Mouse (Mus musculus): ENCODE results near the gene Gm17359.

DNA sequence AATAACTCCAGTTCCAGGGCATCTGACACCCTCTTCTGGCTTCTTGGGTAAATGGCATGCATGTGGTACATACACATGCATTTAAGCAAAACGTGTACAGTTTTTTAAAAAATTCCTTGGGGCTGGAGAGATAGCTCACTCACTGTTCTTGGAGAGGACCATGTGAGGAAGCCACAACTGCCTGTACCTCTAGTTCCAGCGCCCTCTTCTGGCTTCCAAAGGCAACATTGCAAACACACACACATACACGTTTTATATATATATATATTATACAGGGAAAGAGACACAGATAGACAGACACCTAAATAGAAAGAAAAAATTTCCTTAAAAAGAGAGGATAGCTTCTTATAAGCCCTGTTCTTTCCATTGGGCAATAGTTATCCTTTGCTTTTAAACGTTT lies 107.4 kb downstream of the Gm17359 start:
- TF ChIP-seq HCFC1 (IDR thresholded peaks at IDR 0.05; ENCODE audit: borderline replicate concordance, insufficient read depth, low read length) (no peak), ZNF384 (IDR thresholded peaks at IDR 0.05; ENCODE audit: low read depth, low read length) (no peak), MAFK (IDR thresholded peaks at IDR 0.05; ENCODE audit: insufficient read depth, low read depth, low read length) (no peak), ZC3H11A (IDR thresholded peaks at IDR 0.05; ENCODE audit: borderline replicate concordance, low read depth, low read length) (0 out of 2 replicates have a peak, but pooled peaks have one; percentile 28)
